In genomic region chr13:92924021-92924420, GRCm38 (mm10) we compare ENCODE assay signal across 24 mouse cellular contexts.
"Had no signal": no experiment of that assay in that cellular context is flagged by ENCODE, and none has a peak within 500 bp of the region (broad histone marks: within the 10 kb centered on the region; RNA-seq: fewer than 3 reads in every experiment).

No protein-coding gene starts in this region.

- H3K27me3 ChIP-seq: forebrain, embryonic 15.5 days; heart, embryonic 13.5 days; heart, embryonic 15.5 days; hindbrain, embryonic 13.5 days; hindbrain, embryonic 15.5 days; intestine, embryonic 15.5 days; kidney, embryonic 15.5 days; limb, embryonic 12.5 days; liver, embryonic 13.5 days had no signal

- H3K4me1 ChIP-seq: forebrain, embryonic 15.5 days; hindbrain, embryonic 13.5 days; hindbrain, embryonic 15.5 days; intestine, embryonic 15.5 days; kidney, embryonic 15.5 days; limb, embryonic 12.5 days; liver, embryonic 13.5 days had no signal

- H3K4me2 ChIP-seq: forebrain, embryonic 15.5 days; heart, embryonic 13.5 days; heart, embryonic 15.5 days; hindbrain, embryonic 13.5 days; hindbrain, embryonic 15.5 days; intestine, embryonic 15.5 days; kidney, embryonic 15.5 days; limb, embryonic 12.5 days; liver, embryonic 11.5 days; liver, embryonic 13.5 days had no signal

- DNase-seq: forebrain, postnatal 0 days; gastrocnemius, postnatal 36 days; heart, postnatal 14 days; heart, postnatal 36 days; kidney, adult 11 months; kidney, adult 2 months; kidney, adult 9 months; kidney, postnatal 14 days; kidney, postnatal 36 days; layer of hippocampus, postnatal 36 days; liver; liver, embryonic 13.5 days had no signal

- H3K27ac ChIP-seq: forebrain, embryonic 15.5 days; heart, embryonic 13.5 days; heart, embryonic 15.5 days; hindbrain, embryonic 13.5 days; hindbrain, embryonic 15.5 days; hindbrain, postnatal 0 days; intestine, embryonic 15.5 days; kidney, embryonic 15.5 days; kidney, postnatal 0 days; limb, embryonic 12.5 days; liver, embryonic 13.5 days had no signal

- H3K4me3 ChIP-seq: forebrain, embryonic 15.5 days; heart, embryonic 10.5 days; heart, embryonic 13.5 days; heart, embryonic 15.5 days; hindbrain, embryonic 13.5 days; hindbrain, embryonic 15.5 days; intestine, embryonic 15.5 days; kidney, embryonic 15.5 days; limb, embryonic 12.5 days; liver, embryonic 13.5 days had no signal

- H3K9me3 ChIP-seq: forebrain, embryonic 15.5 days; heart, embryonic 10.5 days; heart, embryonic 15.5 days; hindbrain, embryonic 13.5 days; hindbrain, embryonic 15.5 days; intestine, embryonic 15.5 days; kidney, embryonic 15.5 days; liver, embryonic 13.5 days had no signal

- H3K36me3 ChIP-seq: forebrain, embryonic 15.5 days; heart, embryonic 10.5 days; heart, embryonic 13.5 days; heart, embryonic 15.5 days; hindbrain, embryonic 13.5 days; hindbrain, embryonic 15.5 days; intestine, embryonic 15.5 days; kidney, embryonic 15.5 days; limb, embryonic 12.5 days; liver, embryonic 13.5 days had no signal

- H3K9ac ChIP-seq: forebrain, embryonic 15.5 days; forebrain, postnatal 0 days; heart, embryonic 13.5 days; heart, embryonic 15.5 days; hindbrain, embryonic 13.5 days; hindbrain, embryonic 15.5 days; intestine, embryonic 15.5 days; kidney, embryonic 15.5 days; limb, embryonic 12.5 days; liver, embryonic 13.5 days had no signal

- ATAC-seq: forebrain, embryonic 15.5 days; forebrain, postnatal 0 days; hindbrain, postnatal 0 days; intestine, embryonic 15.5 days had no signal
